Mouse (Mus musculus) thymus, adult 2 months (tissue): ENCODE data around the gene Fam172a.

Experiments
- CTCF ChIP-seq: fragments of 200-500 bp; IDR thresholded peaks from 2 replicates; pipeline ENCODE4 v1.5.1; 2012; ENCODE audit warnings: mild to moderate bottlenecking, control low read depth, low read length, moderate library complexity, borderline replicate concordance; ENCODE audit not compliant: control insufficient read depth, poor library complexity, insufficient read depth; ENCODE audit errors: extremely low read depth
- POLR2A ChIP-seq: fragments of 200-500 bp; IDR thresholded peaks from 2 replicates; pipeline ENCODE4 v1.6.1; 2012; ENCODE audit warnings: mild to moderate bottlenecking, low read length, control low read depth, moderate library complexity; ENCODE audit not compliant: control insufficient read depth, poor library complexity, insufficient read depth; ENCODE audit errors: extremely low read depth

DNA sequence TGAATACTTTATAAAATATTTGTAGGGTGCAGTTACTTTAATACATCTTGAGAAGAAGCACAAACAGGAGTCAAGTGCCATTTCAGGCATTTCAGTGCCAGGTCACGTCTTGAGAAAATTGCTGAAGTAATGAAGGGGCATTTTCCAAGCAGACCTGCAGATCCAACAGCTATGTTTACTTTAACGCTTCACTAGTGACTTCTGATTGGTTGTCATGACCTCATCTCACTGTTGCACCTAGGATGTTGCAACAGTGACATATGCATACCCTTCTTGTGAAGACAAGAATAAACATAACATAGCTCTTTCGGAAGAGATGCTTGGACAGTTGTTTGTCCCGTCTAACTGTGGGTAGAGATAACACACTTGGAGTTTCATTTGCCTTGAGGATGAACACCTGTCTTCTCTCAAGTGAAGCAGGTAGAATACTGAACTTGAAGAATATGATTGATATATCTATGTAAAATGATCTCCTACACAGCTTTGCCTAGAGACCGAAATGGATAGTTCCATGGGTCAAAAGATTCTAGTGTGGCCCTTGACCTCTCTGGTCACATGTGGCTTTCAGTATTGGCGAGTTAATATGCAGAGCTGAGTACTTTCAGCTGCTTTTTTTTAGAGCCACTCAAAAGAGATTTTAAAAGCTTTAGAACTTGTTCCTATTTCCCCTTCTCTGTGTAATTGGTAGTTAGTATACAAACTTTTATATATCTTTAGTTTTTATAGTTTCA is 196.4 kb downstream of the Fam172a start:
- TF ChIP-seq POLR2A (no peak), CTCF (no peak)
